Mouse (Mus musculus): ENCODE data around the gene Rab22a.

DNA sequence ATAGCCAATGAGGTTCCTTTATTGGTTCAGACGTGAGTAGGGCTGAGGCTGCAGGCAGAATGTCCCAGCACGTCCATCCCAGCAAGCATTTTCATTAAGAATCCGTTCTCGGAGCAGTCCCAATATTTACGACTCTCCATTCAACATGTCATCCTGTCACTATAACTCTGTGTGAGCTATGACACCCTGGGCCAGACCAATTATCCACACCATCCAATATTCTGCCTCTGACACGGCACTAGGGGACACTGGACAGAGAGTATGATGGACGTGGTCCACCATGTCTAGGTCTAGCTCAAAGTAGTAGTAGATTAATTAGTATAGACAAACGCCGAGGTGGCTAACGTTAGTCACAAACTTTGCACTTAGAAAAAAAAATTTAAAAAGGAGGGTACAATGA, 9.8 kb upstream of the Rab22a start:
- TF ChIP-seq CTCF (IDR thresholded peaks at IDR 0.05; ENCODE audit: low read depth): no peak
- TF ChIP-seq EP300 (IDR thresholded peaks at IDR 0.05; ENCODE audit: low read depth): no peak

All from liver, postnatal 0 days (tissue).